Mouse (Mus musculus): ENCODE measurements around the gene Smap2. TPM values are rescaled to one million over a fixed set of nuclear protein-coding genes. Genes with fewer than 3 reads are reported as not detected.
A peak's percentile ranks its signal among the peaks of the same experiment; 100 is the strongest.

The Smap2 gene
- polyA plus RNA-seq, 1 experiment: 59.8 TPM

- TF ChIP-seq CTCF (IDR thresholded peaks at IDR 0.05; ENCODE audit: borderline replicate concordance, extremely low read depth, insufficient read depth, insufficient read length): peak; percentile 59; the same call in 1 of the 2 replicates
- TF ChIP-seq POLR2A (IDR thresholded peaks at IDR 0.05; ENCODE audit: borderline replicate concordance, extremely low read depth, insufficient read depth, insufficient read length, poor library complexity, severe bottlenecking): no peak
- peak; percentile 39 for DNase-seq (ENCODE audit: low read depth)
Measured at GRCm38 (mm10) chr4:120969382-120970146, 47.5 kb downstream of the Smap2 start.

- no peak for DNase-seq (ENCODE audit: low read depth)
- TF ChIP-seq CTCF (IDR thresholded peaks at IDR 0.05; ENCODE audit: borderline replicate concordance, extremely low read depth, insufficient read depth, insufficient read length): no peak
- TF ChIP-seq POLR2A (IDR thresholded peaks at IDR 0.05; ENCODE audit: borderline replicate concordance, extremely low read depth, insufficient read depth, insufficient read length, poor library complexity, severe bottlenecking): no peak
Measured at GRCm38 (mm10) chr4:120968486-120968885, 48.6 kb downstream of the Smap2 start.

- no peak for TF ChIP-seq CTCF (IDR thresholded peaks at IDR 0.05; ENCODE audit: borderline replicate concordance, extremely low read depth, insufficient read depth, insufficient read length)
- TF ChIP-seq POLR2A (IDR thresholded peaks at IDR 0.05; ENCODE audit: borderline replicate concordance, extremely low read depth, insufficient read depth, insufficient read length, poor library complexity, severe bottlenecking): no peak
- no peak for DNase-seq (ENCODE audit: low read depth)
Measured at GRCm38 (mm10) chr4:120955586-120955985, 61.5 kb downstream of the Smap2 start.

GRCm38 (mm10) chr4:120953667-120954066, 63.4 kb downstream of the Smap2 start:
- DNase-seq (ENCODE audit: low read depth): peak; percentile 54
- TF ChIP-seq POLR2A (IDR thresholded peaks at IDR 0.05; ENCODE audit: borderline replicate concordance, extremely low read depth, insufficient read depth, insufficient read length, poor library complexity, severe bottlenecking) (no peak), CTCF (IDR thresholded peaks at IDR 0.05; ENCODE audit: borderline replicate concordance, extremely low read depth, insufficient read depth, insufficient read length) (no peak)

GRCm38 (mm10) chr4:120953038-120953437, 64.0 kb downstream of the Smap2 start:
- TF ChIP-seq CTCF (IDR thresholded peaks at IDR 0.05; ENCODE audit: borderline replicate concordance, extremely low read depth, insufficient read depth, insufficient read length): no peak
- no peak for DNase-seq (ENCODE audit: low read depth)

GRCm38 (mm10) chr4:120952163-120952562, 64.9 kb downstream of the Smap2 start:
- TF ChIP-seq CTCF (IDR thresholded peaks at IDR 0.05; ENCODE audit: borderline replicate concordance, extremely low read depth, insufficient read depth, insufficient read length) (no peak), POLR2A (IDR thresholded peaks at IDR 0.05; ENCODE audit: borderline replicate concordance, extremely low read depth, insufficient read depth, insufficient read length, poor library complexity, severe bottlenecking) (no peak)
- peak; percentile 26 for DNase-seq (ENCODE audit: low read depth)

GRCm38 (mm10) chr4:120951428-120951973, 65.5 kb downstream of the Smap2 start, which contains the start of gene Zfp69:
Gene Zfp69, minus strand, starts transcription at chr4:120951699.
- TF ChIP-seq CTCF (IDR thresholded peaks at IDR 0.05; ENCODE audit: borderline replicate concordance, extremely low read depth, insufficient read depth, insufficient read length) (no peak), POLR2A (IDR thresholded peaks at IDR 0.05; ENCODE audit: borderline replicate concordance, extremely low read depth, insufficient read depth, insufficient read length, poor library complexity, severe bottlenecking) (peak; percentile 82)
- peak; percentile 94 for DNase-seq (ENCODE audit: low read depth)

GRCm38 (mm10) chr4:120950763-120951427, 66.2 kb downstream of the Smap2 start:
- DNase-seq (ENCODE audit: low read depth): peak; percentile 26
- TF ChIP-seq POLR2A (IDR thresholded peaks at IDR 0.05; ENCODE audit: borderline replicate concordance, extremely low read depth, insufficient read depth, insufficient read length, poor library complexity, severe bottlenecking) (no peak), CTCF (IDR thresholded peaks at IDR 0.05; ENCODE audit: borderline replicate concordance, extremely low read depth, insufficient read depth, insufficient read length) (no peak)

- TF ChIP-seq POLR2A (IDR thresholded peaks at IDR 0.05; ENCODE audit: borderline replicate concordance, extremely low read depth, insufficient read depth, insufficient read length, poor library complexity, severe bottlenecking) (no peak), CTCF (IDR thresholded peaks at IDR 0.05; ENCODE audit: borderline replicate concordance, extremely low read depth, insufficient read depth, insufficient read length) (no peak)
- DNase-seq (ENCODE audit: low read depth): no peak
Measured at GRCm38 (mm10) chr4:120948938-120949337, 68.1 kb downstream of the Smap2 start.

GRCm38 (mm10) chr4:120935006-120935405, 82.0 kb downstream of the Smap2 start:
- no peak for DNase-seq (ENCODE audit: low read depth)
- TF ChIP-seq CTCF (IDR thresholded peaks at IDR 0.05; ENCODE audit: borderline replicate concordance, extremely low read depth, insufficient read depth, insufficient read length) (no peak), POLR2A (IDR thresholded peaks at IDR 0.05; ENCODE audit: borderline replicate concordance, extremely low read depth, insufficient read depth, insufficient read length, poor library complexity, severe bottlenecking) (no peak)

GRCm38 (mm10) chr4:120930736-120931135, 86.3 kb downstream of the Smap2 start:
- no peak for DNase-seq (ENCODE audit: low read depth)
- TF ChIP-seq CTCF (IDR thresholded peaks at IDR 0.05; ENCODE audit: borderline replicate concordance, extremely low read depth, insufficient read depth, insufficient read length) (no peak), POLR2A (IDR thresholded peaks at IDR 0.05; ENCODE audit: borderline replicate concordance, extremely low read depth, insufficient read depth, insufficient read length, poor library complexity, severe bottlenecking) (no peak)

Measured in brain, embryonic 14.5 days (tissue).